Mouse (Mus musculus) heart, embryonic 12.5 days (tissue): ENCODE results near the gene Zfp64. TPM values are rescaled to one million over a fixed set of nuclear protein-coding genes. Genes with fewer than 3 reads are reported as not detected.

Experiments
- ATAC-seq: fragments of 200-750 bp; cut with Nextera tagmentation; 2 replicates; pipeline ENCODE4 v1.8.0; 2017; ENCODE audit warnings: moderate TSS enrichment, moderate library complexity; ENCODE audit not compliant: insufficient number of reproducible peaks, low FRiP score
- H3K27ac ChIP-seq: fragments of 300-500 bp; sonication (generic); 2 replicates; pipeline ENCODE4 v1.5.1; 2016; ENCODE audit warnings: mild to moderate bottlenecking, moderate library complexity; ENCODE audit not compliant: poor library complexity, severe bottlenecking
- H3K27me3 ChIP-seq: fragments of 300-500 bp; sonication (generic); replicated peaks from 2 replicates; pipeline ENCODE4 v1.6.1; 2016; ENCODE audit warnings: mild to moderate bottlenecking, moderate library complexity
- H3K36me3 ChIP-seq: fragments of 300-500 bp; sonication (generic); 2 replicates; pipeline ENCODE4 v1.6.1; 2016; ENCODE audit warnings: mild to moderate bottlenecking, moderate library complexity
- H3K4me1 ChIP-seq: fragments of 300-500 bp; sonication (generic); replicated peaks from 2 replicates; pipeline ENCODE4 v1.6.1; 2016; ENCODE audit warnings: mild to moderate bottlenecking
- H3K4me2 ChIP-seq: fragments of 300-500 bp; sonication (generic); 2 replicates; pipeline ENCODE4 v1.6.1; 2016; ENCODE audit warnings: mild to moderate bottlenecking, moderate library complexity
- H3K4me3 ChIP-seq: fragments of 300-500 bp; sonication (generic); 2 replicates; pipeline ENCODE4 v1.5.1; 2016; ENCODE audit warnings: mild to moderate bottlenecking
- H3K9ac ChIP-seq: fragments of 300-500 bp; sonication (generic); 2 replicates; pipeline ENCODE4 v1.6.1; 2016; ENCODE audit warnings: mild to moderate bottlenecking, moderate library complexity
- H3K9me3 ChIP-seq: fragments of 300-500 bp; sonication (generic); replicated peaks from 2 replicates; pipeline ENCODE4 v1.6.1; 2016; ENCODE audit warnings: mild to moderate bottlenecking, moderate library complexity
- WGBS: fragments of 180-500 bp; shearing (Covaris S2); methylation state at CpG from one replicate; pipeline ENCODE4 v1.1.7; 2016; 5-methylcytosine and 5-hydroxymethylcytosine counted together
- polyA plus RNA-seq: library from polyadenylated mRNA; unstranded; fragments of >200 nt; fragmentation: Nextera tagmentation; extraction: Ambion mirVana; gene quantifications from 2 replicates; pipeline ENCODE4 v1.2.1, GENCODE M21; 2016

Zfp64 gene
- polyA plus RNA-seq, 1 experiment from 2014 or later = 21.0 TPM

DNA sequence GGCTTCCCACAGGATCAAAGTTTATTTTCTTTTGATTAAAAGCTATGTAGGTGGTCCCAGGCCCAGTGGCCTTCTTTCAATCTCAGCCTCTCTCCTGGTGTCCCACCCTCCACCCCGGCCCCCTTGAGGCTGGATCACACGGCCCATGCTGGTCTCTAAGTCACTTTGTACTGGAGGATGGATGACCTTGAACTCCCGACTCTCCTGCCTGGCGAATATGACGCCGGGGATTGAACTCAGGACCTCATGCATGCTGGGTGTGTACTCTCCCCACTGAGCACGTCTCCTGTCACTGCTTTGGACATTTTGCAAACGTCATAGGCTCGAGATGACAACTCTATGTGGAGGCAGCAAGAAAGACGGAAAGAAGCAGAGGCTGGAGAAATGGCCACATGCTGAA is 103.8 kb downstream of the Zfp64 start:
- Histone ChIP-seq H3K4me3 (no peak overlapping the region), H3K4me1 (peaks cover 6% of the 10 kb centered on the region; the same call in 1 of the 2 replicates), H3K4me2 (no peak overlapping the region), H3K9ac (no peak overlapping the region), H3K27me3 (peaks cover 5% of the 10 kb centered on the region; the same call in 1 of the 2 replicates), H3K9me3 (0 out of 2 replicates have a peak, but pooled peaks cover 2% of the 10 kb centered on the region), H3K27ac (no peak overlapping the region), H3K36me3 (no peaks in the 10 kb centered on the region)
- no peak for ATAC-seq
- 54% methylated on average over 10 of the region's 10 CpGs for WGBS

DNA sequence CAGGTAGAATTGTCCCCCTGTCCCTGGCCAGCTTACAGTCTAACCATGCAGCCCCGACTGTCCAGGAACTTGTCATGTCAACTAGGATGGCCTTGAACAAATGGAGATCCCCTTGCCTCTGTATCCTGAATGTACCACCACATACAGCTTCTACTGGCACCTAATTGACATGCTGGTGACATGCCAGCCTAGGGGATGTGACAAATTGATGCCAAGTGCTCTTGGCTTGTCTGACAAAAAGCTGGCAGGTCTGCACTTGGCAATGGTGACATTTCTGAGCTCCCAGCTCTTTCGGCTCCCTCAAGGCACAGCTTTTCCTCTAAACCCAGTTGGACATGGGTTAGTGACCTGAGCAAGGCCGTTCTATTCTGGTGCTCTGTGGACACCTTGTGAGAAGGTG is 106.8 kb downstream of the Zfp64 start:
- Histone ChIP-seq H3K36me3 (no peaks in the 10 kb centered on the region), H3K27ac (no peak overlapping the region), H3K27me3 (peaks cover 11% of the 10 kb centered on the region), H3K9me3 (0 out of 2 replicates have a peak, but pooled peaks cover under 1% of the 10 kb centered on the region), H3K4me1 (peaks cover 6% of the 10 kb centered on the region; the same call in 1 of the 2 replicates), H3K9ac (no peak overlapping the region), H3K4me2 (no peak overlapping the region), H3K4me3 (no peak overlapping the region)
- WGBS = 87% methylated on average over 3 of the region's 3 CpGs
- ATAC-seq = no peak

DNA sequence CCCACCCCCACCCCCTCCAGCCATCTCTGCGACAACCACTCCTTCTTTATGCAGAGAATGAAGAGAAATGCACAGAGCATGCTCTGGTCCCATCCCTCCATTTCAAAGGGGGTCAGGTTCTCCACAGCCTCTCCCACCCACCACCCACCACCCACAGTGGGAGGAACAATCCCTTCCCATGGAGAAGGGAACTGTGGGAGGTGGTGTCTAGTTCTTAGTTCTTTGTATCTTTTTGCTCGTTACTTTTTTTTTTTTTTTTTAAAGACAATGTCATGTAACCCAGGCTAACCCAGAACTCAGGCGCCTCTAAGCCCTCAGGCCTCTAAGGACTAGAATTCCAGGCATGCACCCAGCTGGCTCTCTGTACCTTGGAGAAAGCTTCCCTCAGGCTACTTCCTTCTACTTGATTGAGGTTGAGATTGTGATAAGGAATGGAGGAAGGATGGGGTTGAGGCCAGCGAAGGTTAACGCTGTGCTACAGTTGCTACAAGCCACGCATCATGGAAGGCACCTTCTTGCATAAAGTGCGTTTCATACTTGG is 109.1 kb downstream of the Zfp64 start:
- Histone ChIP-seq H3K27ac (no peak overlapping the region), H3K4me1 (peaks cover 8% of the 10 kb centered on the region; the same call in 1 of the 2 replicates)
- WGBS = 65% methylated on average over 7 of the region's 7 CpGs

More for the DNA sequence above, 109.1 kb downstream of the Zfp64 start:
- Histone ChIP-seq H3K4me2 (no peak overlapping the region), H3K9me3 (peaks cover 3% of the 10 kb centered on the region), H3K4me3 (no peak overlapping the region), H3K9ac (no peak overlapping the region), H3K36me3 (no peaks in the 10 kb centered on the region), H3K27me3 (peaks cover 29% of the 10 kb centered on the region)
- ATAC-seq = no peak

Other genes starting within 250 kb of the Zfp64 start
- 15.7 and 16.1 TPM in 2 replicates for gene Atp9a, start 213.2 kb downstream of the Zfp64 start, polyA plus RNA-seq
- 3.9 and 5.4 TPM in 2 replicates for gene Sall4, start 187.6 kb downstream of the Zfp64 start, polyA plus RNA-seq